Mouse (Mus musculus) lung, embryonic 15.5 days (tissue): ENCODE measurements around the gene 4931428L18Rik. TPM values are rescaled to one million over a fixed set of nuclear protein-coding genes. Genes with fewer than 3 reads are reported as not detected.
"Not testable (repeated sequence)": the region's sequence is repeated elsewhere in the genome, so short reads cannot be mapped to it uniquely, and the experiment has no call there.

Experiments used
- ATAC-seq: fragments of 200-750 bp; cut with Nextera tagmentation; 2 replicates; pipeline ENCODE4 v1.8.0; 2017; ENCODE audit warnings: moderate number of reproducible peaks, borderline replicate concordance; ENCODE audit not compliant: low FRiP score, low TSS enrichment; ENCODE audit errors: extremely low read depth
- H3K27ac ChIP-seq: fragments of 300-500 bp; sonication (generic); 2 replicates; pipeline ENCODE4 v1.5.1; 2015; ENCODE audit warnings: moderate library complexity, mild to moderate bottlenecking, inconsistent platforms
- H3K27me3 ChIP-seq: fragments of 300-500 bp; sonication (generic); 2 replicates; pipeline ENCODE4 v1.6.1; 2015; ENCODE audit warnings: inconsistent platforms
- H3K36me3 ChIP-seq: fragments of 300-500 bp; sonication (generic); 2 replicates; pipeline ENCODE4 v1.6.1; 2015; ENCODE audit warnings: inconsistent platforms
- H3K4me1 ChIP-seq: fragments of 300-500 bp; sonication (generic); 2 replicates; pipeline ENCODE4 v1.6.1; 2015; ENCODE audit warnings: inconsistent platforms
- H3K4me2 ChIP-seq: fragments of 300-500 bp; sonication (generic); 2 replicates; pipeline ENCODE4 v1.6.1; 2015; ENCODE audit warnings: inconsistent platforms, mild to moderate bottlenecking, moderate library complexity
- H3K4me3 ChIP-seq: fragments of 300-500 bp; sonication (generic); 2 replicates; pipeline ENCODE4 v1.5.1; 2015; ENCODE audit warnings: mild to moderate bottlenecking, inconsistent platforms
- H3K9ac ChIP-seq: fragments of 300-500 bp; sonication (generic); 2 replicates; pipeline ENCODE4 v1.6.1; 2015; ENCODE audit warnings: inconsistent platforms
- H3K9me3 ChIP-seq: fragments of 300-500 bp; sonication (generic); 2 replicates; pipeline ENCODE4 v1.6.1; 2016; ENCODE audit warnings: inconsistent platforms
- WGBS: fragments of 180-500 bp; shearing (Covaris S2); methylation state at CpG from one replicate; pipeline ENCODE4 v1.1.7; 2015; 5-methylcytosine and 5-hydroxymethylcytosine counted together
- polyA plus RNA-seq: library from polyadenylated mRNA; unstranded; fragments of >200 nt; fragmentation: Nextera tagmentation; extraction: Ambion mirVana; gene quantifications from 2 replicates; pipeline ENCODE4 v1.2.1, GENCODE M21; 2015

Gene 4931428L18Rik
- polyA plus RNA-seq, 1 experiment from 2014 or later = not detected

GRCm38 (mm10) chr1:31043208-31043607, 179.3 kb downstream of the 4931428L18Rik start:
- H3K9me3 ChIP-seq = no peaks in the 10 kb centered on the region
- no peak overlapping the region for H3K27ac ChIP-seq
- no peaks in the 10 kb centered on the region for H3K36me3 ChIP-seq
- no peak overlapping the region for H3K9ac ChIP-seq
- no peak for ATAC-seq
- H3K4me1 ChIP-seq = no peaks in the 10 kb centered on the region
- WGBS = 84% methylated on average over 3 of the region's 3 CpGs
- no peaks in the 10 kb centered on the region for H3K27me3 ChIP-seq
- H3K4me3 ChIP-seq = no peak overlapping the region
- H3K4me2 ChIP-seq = no peak overlapping the region

- WGBS = 78% methylated on average over 4 of the region's 4 CpGs
- no peak for ATAC-seq
These were observed 179.7 kb downstream of the 4931428L18Rik start for GRCm38 (mm10) chr1:31042793-31043192.

GRCm38 (mm10) chr1:31033851-31034534, 188.5 kb downstream of the 4931428L18Rik start:
- Histone ChIP-seq H3K27ac (no peak overlapping the region), H3K4me3 (no peak overlapping the region), H3K27me3 (no peaks in the 10 kb centered on the region), H3K9ac (no peak overlapping the region), H3K36me3 (no peaks in the 10 kb centered on the region), H3K4me1 (no peaks in the 10 kb centered on the region), H3K4me2 (no peak overlapping the region), H3K9me3 (no peaks in the 10 kb centered on the region)
- ATAC-seq = peak; percentile 59; the same call in 1 of the 2 replicates
- WGBS = 9% methylated on average over 2 of the region's 2 CpGs

More at GRCm38 (mm10) chr1:31042793-31043192, 179.7 kb downstream of the 4931428L18Rik start:
- no peak overlapping the region for H3K9ac ChIP-seq
- no peak overlapping the region for H3K4me3 ChIP-seq
- no peaks in the 10 kb centered on the region for H3K4me1 ChIP-seq
- no peaks in the 10 kb centered on the region for H3K36me3 ChIP-seq
- no peaks in the 10 kb centered on the region for H3K27me3 ChIP-seq
- no peak overlapping the region for H3K4me2 ChIP-seq
- no peaks in the 10 kb centered on the region for H3K9me3 ChIP-seq
- no peak overlapping the region for H3K27ac ChIP-seq

- Histone ChIP-seq H3K4me3 (no peak overlapping the region), H3K4me1 (no peaks in the 10 kb centered on the region), H3K9ac (no peak overlapping the region), H3K4me2 (no peak overlapping the region), H3K9me3 (no peaks in the 10 kb centered on the region), H3K36me3 (no peaks in the 10 kb centered on the region), H3K27me3 (no peaks in the 10 kb centered on the region), H3K27ac (no peak overlapping the region)
- 86% methylated on average over 2 of the region's 2 CpGs for WGBS
- ATAC-seq = no peak
These were observed 190.1 kb downstream of the 4931428L18Rik start for GRCm38 (mm10) chr1:31032351-31032750.

- H3K4me3 ChIP-seq = no peak overlapping the region
- no peaks in the 10 kb centered on the region for H3K4me1 ChIP-seq
- H3K36me3 ChIP-seq = no peaks in the 10 kb centered on the region
- no peak for ATAC-seq
- no peak overlapping the region for H3K27ac ChIP-seq
- H3K9me3 ChIP-seq = no peaks in the 10 kb centered on the region
- H3K9ac ChIP-seq = no peak overlapping the region
- H3K4me2 ChIP-seq = no peak overlapping the region
- no peaks in the 10 kb centered on the region for H3K27me3 ChIP-seq
These were observed 199.3 kb downstream of the 4931428L18Rik start for GRCm38 (mm10) chr1:31023173-31023572.

GRCm38 (mm10) chr1:31019283-31019682, 203.2 kb downstream of the 4931428L18Rik start:
- no peak for ATAC-seq
- Histone ChIP-seq H3K27ac (no peak overlapping the region), H3K9me3 (no peaks in the 10 kb centered on the region), H3K27me3 (no peaks in the 10 kb centered on the region), H3K4me2 (no peak overlapping the region), H3K4me3 (no peak overlapping the region), H3K36me3 (no peaks in the 10 kb centered on the region), H3K4me1 (no peaks in the 10 kb centered on the region), H3K9ac (no peak overlapping the region)
- WGBS = 65% methylated on average over 6 of the region's 6 CpGs

- H3K4me1 ChIP-seq = no peaks in the 10 kb centered on the region
- no peaks in the 10 kb centered on the region for H3K9me3 ChIP-seq
- no peak for ATAC-seq
- 69% methylated on average over 5 of the region's 5 CpGs for WGBS
- H3K27me3 ChIP-seq = no peaks in the 10 kb centered on the region
- H3K4me2 ChIP-seq = no peak overlapping the region
- no peaks in the 10 kb centered on the region for H3K36me3 ChIP-seq
- H3K4me3 ChIP-seq = no peak overlapping the region
- no peak overlapping the region for H3K27ac ChIP-seq
- no peak overlapping the region for H3K9ac ChIP-seq
These were observed 205.1 kb downstream of the 4931428L18Rik start for GRCm38 (mm10) chr1:31017377-31017776.

- no peak overlapping the region for H3K4me3 ChIP-seq
- ATAC-seq = no peak
- no peak overlapping the region for H3K27ac ChIP-seq
- no peaks in the 10 kb centered on the region for H3K27me3 ChIP-seq
- no peak overlapping the region for H3K4me2 ChIP-seq
- H3K4me1 ChIP-seq = no peaks in the 10 kb centered on the region
- H3K36me3 ChIP-seq = no peaks in the 10 kb centered on the region
- H3K9ac ChIP-seq = no peak overlapping the region
- 70% methylated on average over 6 of the region's 6 CpGs for WGBS
- no peaks in the 10 kb centered on the region for H3K9me3 ChIP-seq
These were observed 206.4 kb downstream of the 4931428L18Rik start for GRCm38 (mm10) chr1:31016068-31016467.

- Histone ChIP-seq H3K27ac (no peak overlapping the region), H3K9ac (no peak overlapping the region)
- 50% methylated on average over 2 of the region's 2 CpGs for WGBS
These were observed 207.2 kb downstream of the 4931428L18Rik start for GRCm38 (mm10) chr1:31015261-31015660.

GRCm38 (mm10) chr1:30977868-30978267, 244.6 kb downstream of the 4931428L18Rik start, which contains the start of gene AC153137.1:
TSS of gene AC153137.1 (minus strand) at chr1:30977968.
- H3K27ac ChIP-seq, H3K27me3 ChIP-seq, H3K4me1 ChIP-seq, H3K36me3 ChIP-seq, H3K9me3 ChIP-seq, H3K4me2 ChIP-seq, ATAC-seq, H3K9ac ChIP-seq, H3K4me3 ChIP-seq: not testable (repeated sequence)
- 82% methylated on average over 5 of the region's 6 CpGs for whole genome bisulfite sequencing

More at GRCm38 (mm10) chr1:31015261-31015660, 207.2 kb downstream of the 4931428L18Rik start:
- H3K36me3 ChIP-seq = no peaks in the 10 kb centered on the region
- no peaks in the 10 kb centered on the region for H3K4me1 ChIP-seq
- ATAC-seq = no peak
- no peaks in the 10 kb centered on the region for H3K9me3 ChIP-seq
- no peak overlapping the region for H3K4me3 ChIP-seq
- H3K4me2 ChIP-seq = no peak overlapping the region
- no peaks in the 10 kb centered on the region for H3K27me3 ChIP-seq

GRCm38 (mm10) chr1:30977239-30977638, 245.2 kb downstream of the 4931428L18Rik start:
- H3K9ac ChIP-seq, H3K4me1 ChIP-seq, H3K27ac ChIP-seq, H3K27me3 ChIP-seq, ATAC-seq, H3K4me3 ChIP-seq, H3K9me3 ChIP-seq, H3K4me2 ChIP-seq, H3K36me3 ChIP-seq: not testable (repeated sequence)
- 77% methylated on average over 7 of the region's 7 CpGs for WGBS

- H3K4me3 ChIP-seq = no peak overlapping the region
These were observed 270.7 kb downstream of the 4931428L18Rik start for GRCm38 (mm10) chr1:30951795-30952194.

More at GRCm38 (mm10) chr1:30951795-30952194, 270.7 kb downstream of the 4931428L18Rik start:
- no peak for ATAC-seq
- WGBS = 43% methylated on average over 2 of the region's 2 CpGs
- peaks cover 12% of the 10 kb centered on the region for H3K4me1 ChIP-seq
- no peaks in the 10 kb centered on the region for H3K9me3 ChIP-seq
- H3K9ac ChIP-seq = no peak overlapping the region
- H3K4me2 ChIP-seq = no peak overlapping the region
- no peak overlapping the region for H3K27ac ChIP-seq
- no peaks in the 10 kb centered on the region for H3K27me3 ChIP-seq
- no peaks in the 10 kb centered on the region for H3K36me3 ChIP-seq
